Mouse (Mus musculus) regulatory T cell (primary cell): ENCODE data around the gene Map3k5.

Experiments used
- in situ Hi-C: fragments of 300-600 bp; cut with MboI, MseI; formaldehyde crosslinking; loops from one replicate; pipeline ENCODE4 v1.15.1; 2025; ENCODE audit warnings: high pct_unique_total_duplicates

The Map3k5 gene

DNA sequence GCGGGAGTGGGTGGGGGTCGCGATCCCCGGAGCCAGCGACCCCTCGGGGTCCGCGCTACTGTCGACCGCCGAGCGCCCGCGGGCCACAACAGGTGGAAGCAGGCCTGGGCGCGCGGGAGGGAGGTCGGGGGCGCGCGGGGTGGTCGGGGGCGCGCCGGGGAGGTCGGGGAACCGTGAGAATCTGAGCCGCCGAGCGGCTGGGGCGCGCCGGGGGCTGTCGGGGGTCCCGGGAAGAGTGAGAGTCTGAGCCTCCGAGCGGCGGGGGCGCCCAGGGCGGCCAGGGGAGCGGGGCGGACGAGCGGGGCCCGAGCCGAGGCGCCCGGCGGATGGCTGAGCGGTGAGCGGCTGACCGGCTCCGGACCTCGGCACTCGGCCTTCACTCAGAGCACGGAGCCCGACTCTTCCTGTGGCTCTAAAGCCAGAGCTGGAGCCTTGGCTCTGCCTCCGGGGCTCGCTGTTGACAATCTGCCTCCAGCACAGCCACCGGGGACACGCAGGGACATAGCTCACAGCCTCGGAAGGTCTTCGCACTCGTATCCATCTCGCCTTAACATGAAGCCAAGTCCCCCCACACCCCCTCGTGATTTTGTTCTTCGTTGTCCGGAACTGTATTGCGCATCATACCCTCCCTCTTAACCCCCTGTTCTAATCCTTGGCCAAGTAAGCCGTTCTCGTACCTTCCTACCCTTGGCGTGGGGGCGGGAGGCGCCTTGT, 215.0 kb downstream of the Map3k5 start:
- in situ Hi-C loops: no loop called here

DNA sequence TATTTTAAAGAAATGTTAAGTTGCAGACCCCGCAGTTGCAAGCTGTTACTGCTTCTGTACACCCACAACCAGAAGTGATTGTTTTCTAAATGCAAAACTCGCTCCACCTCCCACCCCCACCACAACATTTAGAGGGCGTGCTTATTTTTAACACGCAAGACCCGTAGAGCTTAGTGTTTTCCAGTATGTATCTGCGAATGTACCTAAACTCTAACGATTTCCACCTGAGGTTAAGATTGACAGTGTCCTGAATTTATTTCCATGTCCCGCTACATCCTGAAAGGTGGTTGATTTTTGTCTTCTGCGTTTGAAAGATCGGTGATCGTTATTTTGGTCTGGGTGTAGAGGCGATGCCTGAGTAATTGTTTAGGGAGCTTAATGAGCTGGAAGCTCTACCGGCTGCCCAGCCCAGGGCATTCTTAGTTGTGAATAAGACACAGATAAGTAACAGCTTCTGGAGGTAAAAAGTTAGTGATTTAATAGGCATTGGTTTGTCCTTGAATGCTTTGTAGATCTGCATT, 215.6 kb downstream of the Map3k5 start:
- in situ Hi-C loops: no loop called here

DNA sequence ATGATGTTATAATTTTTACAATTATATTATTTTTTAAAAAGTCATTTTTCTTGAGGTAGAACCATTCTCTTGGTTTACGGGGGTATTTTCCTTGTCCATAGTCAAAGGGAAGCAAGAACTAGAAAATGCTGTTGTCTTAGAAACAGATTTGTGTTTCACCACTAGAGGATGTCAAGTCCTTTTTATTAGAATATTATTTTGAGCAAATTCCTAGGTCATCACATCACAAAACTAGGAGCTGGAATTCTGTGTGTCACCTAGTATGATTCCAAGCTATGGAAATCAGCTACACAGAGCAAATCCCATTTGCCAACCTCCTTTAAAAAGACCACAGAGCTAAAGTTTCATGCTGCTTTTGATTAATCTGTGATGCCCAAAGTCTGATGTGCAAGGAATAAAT, 217.9 kb downstream of the Map3k5 start:
- in situ Hi-C loops: no loop called here

DNA sequence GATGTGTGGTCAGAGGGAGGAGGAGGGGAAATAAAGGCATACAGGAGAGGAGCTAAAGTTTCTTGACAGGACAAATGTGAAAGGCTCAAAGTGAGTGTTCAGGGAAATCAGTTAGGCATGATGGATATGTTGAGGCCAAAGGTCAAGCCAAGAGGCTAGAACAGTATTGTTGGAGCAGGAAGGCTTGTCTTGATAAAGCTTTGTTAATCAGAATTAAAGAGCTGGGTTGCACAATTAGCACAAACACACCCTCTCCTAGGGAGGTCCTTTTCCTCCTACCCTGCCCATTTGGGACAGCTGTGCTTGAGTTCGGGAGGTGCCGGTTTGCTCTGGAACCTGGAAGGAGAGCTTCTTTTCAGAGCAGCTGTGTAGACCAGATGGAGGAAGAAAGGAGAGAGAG, 219.2 kb downstream of the Map3k5 start:
- in situ Hi-C loops: no loop called here

DNA sequence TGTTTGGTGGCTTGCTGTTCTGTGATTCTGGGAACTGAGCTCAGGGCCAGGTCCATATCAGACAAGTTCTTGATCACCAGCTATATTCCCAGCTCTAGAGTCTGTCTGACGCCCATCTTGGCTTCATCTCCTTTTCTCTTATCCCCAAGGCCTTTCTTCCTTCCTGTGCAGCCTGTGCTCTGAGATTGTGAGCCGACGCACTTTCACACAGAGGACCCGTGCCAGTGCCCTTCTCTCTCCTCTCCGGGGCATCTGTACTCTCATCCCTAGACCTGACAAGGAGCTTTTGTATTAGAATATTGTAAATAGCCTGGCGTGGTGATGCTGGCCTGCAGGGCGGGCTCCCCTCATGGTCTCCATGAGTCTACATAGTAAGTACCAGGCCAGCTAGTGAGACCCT, 221.1 kb downstream of the Map3k5 start:
- in situ Hi-C loops: no loop called here

DNA sequence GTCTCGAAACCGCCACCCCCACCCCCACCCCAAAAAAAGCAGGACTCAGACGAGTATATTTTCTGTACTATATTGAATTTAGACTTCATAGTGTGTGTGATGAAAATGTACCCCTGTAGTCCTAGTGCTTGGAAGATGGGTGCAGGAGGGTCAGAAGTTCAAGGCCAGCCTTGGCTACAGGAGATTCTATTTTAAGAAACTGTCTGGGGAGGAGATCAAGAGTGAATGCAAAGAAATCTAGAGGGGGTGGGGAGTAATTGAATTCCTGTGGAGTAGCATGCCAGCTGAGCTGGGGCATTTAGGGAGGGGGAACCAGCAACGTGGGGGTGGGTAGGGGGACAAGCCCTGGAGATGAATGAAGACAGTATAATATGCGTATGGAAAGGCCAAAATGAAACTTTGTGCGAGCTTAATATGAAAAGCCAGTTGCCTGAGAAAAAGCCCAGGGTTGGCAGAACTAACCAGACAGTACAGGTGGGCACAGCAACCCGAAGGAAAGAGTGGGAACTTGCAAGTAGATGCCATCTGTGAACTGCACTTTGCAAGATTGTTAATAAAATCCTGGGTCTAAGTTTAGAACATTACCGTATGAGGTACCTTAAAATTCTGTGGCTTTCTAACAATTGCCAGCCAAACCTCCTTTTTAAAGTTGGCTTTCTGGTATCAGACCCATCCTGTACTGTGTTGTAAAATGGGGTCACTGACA, 222.9 kb downstream of the Map3k5 start:
- in situ Hi-C loops: no loop called here

DNA sequence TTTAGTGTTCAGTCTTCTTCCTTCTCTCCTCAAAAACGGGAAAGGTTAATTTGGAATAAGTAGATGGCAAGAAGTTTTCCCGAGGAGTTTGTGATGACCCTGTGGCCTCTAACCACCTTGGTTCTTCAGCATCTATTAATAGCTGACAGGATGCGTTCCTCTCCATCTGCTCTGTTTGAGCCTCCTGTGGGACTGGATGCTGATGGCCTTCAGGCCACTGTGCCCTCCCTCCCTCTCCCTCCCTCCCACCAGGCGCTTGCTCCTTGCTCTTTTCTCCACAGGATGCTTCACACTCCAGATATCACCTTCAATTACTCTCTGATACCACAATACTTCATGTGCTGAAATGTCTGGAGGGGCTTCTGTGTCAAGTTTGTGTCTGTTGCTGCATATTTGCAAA, 224.5 kb downstream of the Map3k5 start:
- in situ Hi-C loops: no loop called here

DNA sequence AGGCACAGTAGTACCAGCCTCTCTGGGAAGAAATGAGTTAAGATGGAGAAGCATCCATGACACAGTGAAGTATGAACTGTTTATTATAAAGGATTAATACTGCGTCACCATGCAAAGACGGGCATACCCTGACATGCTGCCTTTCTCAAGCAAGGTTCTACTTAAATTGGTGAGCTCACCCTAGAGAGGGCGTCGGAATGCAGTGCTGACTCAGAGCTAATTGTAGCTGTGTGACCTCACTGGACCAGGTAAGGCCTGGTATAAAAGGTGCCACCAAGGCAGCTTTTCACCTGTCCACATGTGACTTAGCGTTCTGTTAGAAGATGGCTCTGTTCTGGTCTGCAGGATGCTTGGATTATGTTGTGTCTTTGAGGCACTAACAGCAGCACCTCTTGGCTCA, 225.0 kb downstream of the Map3k5 start:
- in situ Hi-C loops: no loop called here

DNA sequence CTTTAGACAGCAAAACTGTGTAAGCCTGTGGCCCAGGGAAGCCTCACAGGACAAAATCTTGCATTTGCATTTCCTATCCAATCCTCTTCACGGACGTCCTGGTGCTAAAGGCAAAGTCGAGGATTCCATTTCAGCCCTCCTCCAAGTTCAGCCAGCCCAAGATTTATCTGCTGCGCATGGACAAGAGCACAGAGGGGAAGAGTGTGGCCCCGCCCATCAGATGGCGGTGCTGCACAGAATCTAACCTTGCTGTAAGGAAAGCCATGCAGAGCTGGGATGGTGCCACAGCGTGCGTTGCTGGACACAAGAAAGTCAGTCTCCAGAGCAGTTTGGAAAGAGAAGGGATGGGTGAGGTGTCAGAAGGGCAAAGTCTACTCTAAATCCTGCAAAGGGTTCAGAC, 226.6 kb downstream of the Map3k5 start:
- in situ Hi-C loops: no loop called here

DNA sequence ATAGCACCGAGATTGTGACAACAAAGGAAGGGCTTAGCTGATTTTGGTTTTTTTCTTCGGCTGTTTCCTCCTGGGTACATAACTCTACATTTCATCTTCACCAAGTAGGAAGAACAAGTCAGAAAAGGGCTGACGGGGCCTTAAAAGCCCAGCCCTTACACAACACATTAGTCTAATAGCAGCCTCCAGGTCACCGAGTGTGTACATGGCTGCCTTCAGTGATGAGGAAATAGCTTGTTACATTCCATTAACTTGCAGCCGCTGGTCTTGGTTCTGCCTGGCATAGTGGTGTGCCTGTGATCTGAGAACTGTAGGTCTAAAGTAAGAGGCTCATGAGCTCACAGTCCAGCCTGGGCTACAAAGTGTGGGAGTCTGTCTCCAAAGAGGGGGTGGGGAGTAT, 230.5 kb downstream of the Map3k5 start:
- in situ Hi-C loops: no loop called here

DNA sequence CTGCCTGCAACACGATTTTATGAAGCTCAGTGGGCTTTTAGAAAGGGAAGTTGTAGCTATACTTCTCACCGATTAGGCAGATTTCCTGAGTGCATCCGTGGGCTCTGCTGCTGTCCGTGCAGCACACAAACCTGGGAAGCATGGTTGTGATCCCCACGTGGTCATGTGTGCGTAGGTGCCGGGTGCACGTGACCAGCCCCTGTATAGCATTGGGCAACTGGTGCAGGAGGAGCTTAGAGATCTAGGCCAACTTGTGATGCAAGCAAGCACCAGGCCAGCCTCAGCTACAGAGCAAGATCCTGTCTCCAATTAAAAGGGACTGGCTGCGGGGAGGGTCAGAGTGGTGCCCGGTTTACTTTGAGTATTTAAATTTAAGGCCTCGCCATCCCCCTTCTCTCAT, 232.5 kb downstream of the Map3k5 start:
- in situ Hi-C loops: no loop called here

DNA sequence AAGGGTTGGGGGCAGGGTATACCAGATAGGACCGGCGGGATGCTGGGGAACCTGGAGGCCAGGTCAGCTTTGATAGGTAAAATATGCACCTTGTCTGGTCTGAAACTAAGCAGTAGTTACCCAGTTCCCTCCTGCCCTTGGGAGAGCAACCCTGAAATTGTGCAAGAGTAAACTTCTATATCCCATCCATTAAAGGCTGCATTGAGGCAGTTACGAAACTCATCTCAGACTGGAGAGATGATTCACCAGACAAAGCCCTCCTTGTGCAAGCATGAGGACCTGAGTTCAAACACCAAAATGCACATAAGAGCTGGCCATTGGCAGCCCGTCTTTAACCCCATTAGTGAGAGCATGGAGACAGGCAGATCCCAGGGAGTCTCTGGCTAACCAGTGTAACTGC, 233.2 kb downstream of the Map3k5 start:
- in situ Hi-C loops: no loop called here

DNA sequence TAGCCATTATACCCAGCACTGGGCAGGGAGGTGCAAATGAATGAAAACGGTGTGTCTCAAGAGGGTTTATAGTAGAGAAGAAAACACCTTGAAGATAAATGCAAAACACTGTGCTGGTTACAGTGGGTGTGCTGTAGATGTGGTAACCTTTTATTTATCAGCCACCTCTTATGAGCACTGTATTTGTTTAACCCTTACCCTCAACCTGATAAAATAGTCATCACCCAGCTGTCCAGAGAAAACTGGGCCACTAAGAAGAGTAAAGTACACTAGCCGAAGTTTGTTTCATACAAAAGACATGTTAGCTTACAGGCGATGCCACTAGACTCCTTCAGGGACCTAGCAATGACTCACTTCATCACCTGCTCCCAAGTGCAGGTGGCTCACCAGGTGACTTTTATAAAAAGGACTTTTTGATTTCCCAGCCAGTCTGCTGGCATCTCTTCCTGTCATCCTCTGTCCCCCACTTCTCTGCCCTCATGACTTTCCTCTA, 235.0 kb downstream of the Map3k5 start:
- in situ Hi-C loops: no loop called here

DNA sequence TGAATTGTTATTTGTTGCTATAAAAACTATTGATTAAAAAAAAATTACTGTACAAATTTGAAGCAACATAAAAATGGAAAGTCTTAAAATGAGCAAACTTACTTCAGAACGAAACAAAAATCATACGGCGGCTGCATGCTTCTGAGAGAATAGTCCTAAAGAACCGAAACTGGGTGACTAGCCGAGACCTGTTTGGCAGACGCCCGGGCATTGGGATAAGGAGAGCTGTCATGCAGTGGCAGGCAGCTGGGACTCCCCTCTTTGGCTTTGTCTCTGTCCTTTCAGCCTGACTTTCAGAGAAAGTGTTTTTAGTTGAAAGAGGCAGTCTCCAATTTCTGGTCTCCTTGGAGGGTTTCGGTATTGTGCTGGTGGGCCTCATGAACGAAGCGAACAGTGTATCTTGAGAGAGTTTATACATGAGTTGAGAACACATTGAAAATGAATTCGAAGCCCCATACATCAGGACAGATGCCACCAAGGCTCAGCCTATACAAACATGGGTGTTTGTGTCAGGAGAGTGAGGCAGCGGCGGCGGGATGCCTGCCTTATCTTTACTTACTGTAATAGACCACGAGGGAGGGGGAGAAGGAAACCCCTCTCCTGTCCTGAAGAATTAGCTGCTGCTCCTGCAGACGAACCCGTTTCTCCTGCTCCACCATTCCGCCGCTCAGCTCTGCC, 235.8 kb downstream of the Map3k5 start:
- in situ Hi-C loops: no loop called here

DNA sequence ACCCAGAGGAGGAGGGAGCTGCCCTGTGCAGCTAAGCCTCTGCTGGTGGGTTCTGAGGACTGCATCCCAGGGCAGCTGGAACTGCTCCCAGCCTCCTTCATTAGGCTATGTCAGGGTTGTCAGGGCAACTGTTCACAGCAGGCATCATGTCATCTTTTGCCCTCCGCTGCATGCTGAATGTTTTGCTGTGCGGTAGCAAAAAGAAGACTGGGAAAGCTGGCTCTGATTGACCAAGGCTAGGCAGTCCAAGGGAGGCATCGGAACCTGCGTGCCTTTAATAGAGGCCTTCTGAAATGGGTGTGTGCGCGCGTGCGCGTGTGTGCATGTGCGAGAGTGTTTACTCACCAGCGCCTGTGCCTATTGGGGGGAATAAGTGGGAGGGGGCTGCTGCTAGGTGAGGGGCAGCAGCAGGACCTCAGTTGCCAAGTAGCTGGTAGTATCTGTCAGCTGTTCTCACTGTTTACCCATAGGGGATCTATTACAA, 236.4 kb downstream of the Map3k5 start:
- in situ Hi-C loops: no loop called here

DNA sequence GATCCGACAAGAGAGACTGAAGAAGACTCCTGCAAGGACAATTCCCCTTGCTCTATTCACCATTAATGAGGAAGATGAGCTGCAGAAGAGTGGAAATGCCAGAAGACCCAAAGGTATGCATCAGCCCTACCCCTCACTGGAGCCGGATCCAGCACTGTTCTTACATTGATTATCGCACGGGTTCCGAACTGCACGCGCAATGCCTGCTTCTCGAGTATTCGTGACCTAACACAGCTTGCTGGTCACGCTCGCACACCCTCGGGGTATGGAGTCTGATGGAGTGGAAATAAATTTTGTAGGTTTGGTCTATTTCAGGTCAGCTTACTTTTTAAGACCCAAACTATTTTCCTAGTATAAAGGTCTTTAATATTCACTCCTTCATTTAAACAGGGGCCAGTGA, 236.9 kb downstream of the Map3k5 start:
- in situ Hi-C loops: no loop called here

DNA sequence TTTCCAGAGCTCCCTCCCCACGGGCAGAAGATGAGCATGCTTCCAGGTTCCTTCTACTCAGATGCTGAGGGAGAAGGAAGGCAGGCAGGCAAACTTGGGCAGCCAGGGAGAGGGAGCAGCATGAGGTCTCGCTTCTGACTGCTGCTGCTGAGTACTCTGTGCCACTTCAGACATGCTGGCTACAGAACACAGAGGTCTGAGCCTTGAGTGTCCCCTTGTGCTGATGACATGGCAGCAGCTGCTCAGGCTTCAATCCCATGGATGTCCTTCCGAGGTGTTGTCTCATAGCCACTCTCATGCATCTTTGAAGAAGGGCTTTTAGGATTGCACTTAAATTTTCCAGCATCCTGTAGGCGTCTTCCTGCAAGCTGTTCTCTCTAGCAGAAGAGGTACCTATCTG, 237.5 kb downstream of the Map3k5 start:
- in situ Hi-C loops: no loop called here

DNA sequence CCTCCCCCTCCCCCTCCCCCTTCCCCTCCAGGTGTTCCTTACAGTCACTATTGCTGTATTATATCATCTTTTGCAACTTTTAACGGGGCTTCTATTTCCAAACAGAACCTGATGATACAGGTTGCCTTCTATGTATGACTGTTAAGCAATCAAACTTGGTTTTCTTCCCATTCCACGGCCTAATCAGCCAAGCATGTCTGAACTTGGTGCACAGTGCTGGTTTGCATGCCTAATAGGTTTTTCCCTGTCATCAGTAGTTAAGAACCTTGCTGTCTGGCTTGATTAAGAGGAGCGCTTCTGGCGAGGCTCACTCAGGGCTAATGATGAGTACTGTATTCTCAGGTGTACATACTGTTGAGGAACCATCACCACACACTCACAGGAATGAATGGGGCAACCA, 239.5 kb downstream of the Map3k5 start:
- in situ Hi-C loops: no loop called here

DNA sequence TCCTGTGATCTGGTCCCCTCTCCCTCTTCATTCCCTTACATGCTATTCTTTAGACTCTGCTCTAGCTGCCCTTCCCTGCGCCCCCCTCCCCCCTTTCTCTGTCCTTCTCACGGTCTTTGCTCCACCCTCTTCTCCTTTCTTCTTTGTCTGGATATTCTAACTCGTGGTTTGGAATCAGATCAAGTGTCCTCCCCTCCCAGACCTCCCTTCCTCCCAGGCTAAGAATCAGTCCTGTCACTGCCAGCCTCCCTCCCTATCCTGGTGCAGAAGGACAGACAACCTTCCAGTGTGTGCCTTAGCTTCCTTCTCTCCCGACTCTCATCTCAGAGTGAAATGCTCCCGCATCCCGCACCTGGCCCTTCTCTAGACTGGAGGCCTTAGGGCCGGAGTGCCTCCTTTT, 241.8 kb downstream of the Map3k5 start:
- in situ Hi-C loops: no loop called here

DNA sequence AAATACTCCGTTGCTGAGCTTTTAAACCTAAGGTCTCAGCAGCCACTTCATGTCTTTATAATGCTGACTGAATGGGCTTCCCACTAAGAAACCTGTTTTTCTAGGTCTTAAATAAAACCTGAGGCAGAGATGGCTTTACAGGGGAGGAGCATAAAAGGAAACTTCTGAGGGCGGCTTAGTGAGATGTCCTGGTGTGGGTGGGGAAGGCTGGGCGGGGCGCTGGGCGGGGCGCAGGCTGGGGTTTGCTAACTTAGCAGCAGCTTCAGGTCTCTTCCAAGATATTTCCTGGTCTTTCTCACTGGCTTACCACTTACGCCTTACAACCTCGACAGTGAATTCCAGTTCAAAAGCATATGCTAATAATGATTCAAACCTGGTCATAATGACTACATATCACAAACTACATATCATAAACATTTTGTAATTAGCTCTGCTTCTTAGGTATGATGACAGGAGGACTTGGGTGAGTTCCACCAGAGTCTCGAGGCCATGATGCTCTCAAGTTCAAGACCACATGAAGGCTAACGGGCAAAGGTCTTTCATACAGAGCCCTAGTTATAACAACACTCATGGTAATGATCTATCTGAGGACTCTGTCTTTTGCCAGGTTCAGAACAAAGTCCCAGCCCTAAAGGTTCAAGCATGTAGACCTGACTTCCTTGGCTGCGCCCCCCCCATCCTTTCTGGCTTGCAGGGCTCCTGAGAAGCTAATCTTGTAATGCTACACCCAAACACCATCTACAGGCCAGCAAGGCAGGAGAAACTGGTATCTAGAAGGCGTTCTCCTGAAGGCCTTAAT, 244.7 kb downstream of the Map3k5 start:
- in situ Hi-C loops: no loop called here

DNA sequence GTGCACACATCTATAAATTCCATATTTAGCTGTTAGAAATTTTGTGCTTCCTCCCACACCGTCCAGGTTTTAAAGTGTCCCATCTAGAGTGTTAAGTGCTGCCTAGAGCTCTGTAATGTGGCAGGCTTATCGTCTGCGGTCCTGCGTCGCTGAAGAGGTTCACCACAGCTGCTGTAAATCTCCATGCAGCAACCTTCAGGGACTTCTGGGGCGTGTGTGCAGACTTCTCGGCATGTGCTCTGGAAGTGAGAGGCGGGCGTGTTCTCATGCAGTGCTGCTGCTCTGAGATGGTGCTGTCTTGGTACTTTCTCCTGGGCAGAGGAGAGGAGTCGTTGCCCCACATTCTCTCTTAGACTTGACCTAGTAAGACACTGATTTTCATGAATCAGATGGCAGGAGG, 246.9 kb downstream of the Map3k5 start:
- in situ Hi-C loops: no loop called here
